In genomic region chr11:74371393-74372100, GRCm38 (mm10) we compare ENCODE assay signal across 8 mouse cellular contexts. TPM values are rescaled to one million over a fixed set of nuclear protein-coding genes. Genes with fewer than 3 reads are reported as not detected.
A peak's percentile ranks its signal among the peaks of the same experiment; 100 is the strongest.
DNase-seq lines count a peak whose midpoint lies in the region; ATAC-seq and TF ChIP-seq lines count a peak whose summit lies in the region.

No protein-coding gene starts in this region.

- 0 out of 2 replicates have a peak, but pooled peaks have one; percentile 35 for TF ChIP-seq EP300 in heart, adult 2 months (IDR thresholded peaks at IDR 0.05; ENCODE audit: insufficient read depth, low read depth, low read length)

- no peak overlapping the region for H3K4me2 ChIP-seq in heart, embryonic 12.5 days
- H3K4me2 ChIP-seq in limb, embryonic 14.5 days (replicated peaks; ENCODE audit: low read depth, low read length, severe bottlenecking): no peak overlapping the region
- no peak overlapping the region for H3K4me2 ChIP-seq in stomach, embryonic 14.5 days (replicated peaks; ENCODE audit: low read depth, low read length)

- 12% methylated on average over 22 of the region's 22 CpGs for WGBS in heart, adult 2 months
- WGBS in heart, embryonic 12.5 days: 14% methylated on average over 22 of the region's 22 CpGs
- 8% methylated on average over 22 of the region's 22 CpGs for WGBS in kidney, adult 2 months
- whole genome bisulfite sequencing in limb, embryonic 14.5 days: 11% methylated on average over 22 of the region's 22 CpGs
- WGBS in stomach, embryonic 14.5 days: 11% methylated on average over 22 of the region's 22 CpGs

- H3K4me3 ChIP-seq in heart, adult 2 months: no peak overlapping the region
- H3K4me3 ChIP-seq in heart, embryonic 12.5 days: no peak overlapping the region
- no peak overlapping the region for H3K4me3 ChIP-seq in kidney, adult 2 months (ENCODE audit: insufficient read depth, low read depth, low read length)
- H3K4me3 ChIP-seq in limb, embryonic 14.5 days (replicated peaks; ENCODE audit: low read length): no peak overlapping the region
- H3K4me3 ChIP-seq in stomach, embryonic 14.5 days (ENCODE audit: low read depth, low read length): no peak overlapping the region

- no peaks in the 10 kb centered on the region for H3K4me1 ChIP-seq in heart, adult 2 months (ENCODE audit: control insufficient read depth, insufficient read depth, low read length)
- no peaks in the 10 kb centered on the region for H3K4me1 ChIP-seq in heart, embryonic 12.5 days (replicated peaks)
- H3K4me1 ChIP-seq in kidney, adult 2 months (ENCODE audit: control insufficient read depth, insufficient read depth, low read length): no peaks in the 10 kb centered on the region
- H3K4me1 ChIP-seq in limb, embryonic 14.5 days (ENCODE audit: control insufficient read depth, insufficient read depth, low read length): no peaks in the 10 kb centered on the region
- no peaks in the 10 kb centered on the region for H3K4me1 ChIP-seq in stomach, embryonic 14.5 days (ENCODE audit: control insufficient read depth, insufficient read depth, low read length)

- H3K27ac ChIP-seq in heart, adult 2 months: no peak overlapping the region
- H3K27ac ChIP-seq in heart, embryonic 12.5 days (ENCODE audit: poor library complexity, severe bottlenecking): no peak overlapping the region
- H3K27ac ChIP-seq in kidney, adult 2 months (ENCODE audit: insufficient read depth, low read depth, low read length): no peak overlapping the region
- no peak overlapping the region for H3K27ac ChIP-seq in limb, embryonic 14.5 days (replicated peaks; ENCODE audit: low read depth, low read length)
- no peak overlapping the region for H3K27ac ChIP-seq in stomach, embryonic 14.5 days (ENCODE audit: low read length)

- no peaks in the 10 kb centered on the region for H3K36me3 ChIP-seq in heart, adult 2 months (ENCODE audit: control insufficient read depth, insufficient read depth, low read length)
- no peaks in the 10 kb centered on the region for H3K36me3 ChIP-seq in heart, embryonic 12.5 days
- no peaks in the 10 kb centered on the region for H3K36me3 ChIP-seq in kidney, adult 2 months (ENCODE audit: control insufficient read depth, insufficient read depth, low read length)
- H3K36me3 ChIP-seq in limb, embryonic 14.5 days (ENCODE audit: control insufficient read depth, insufficient read depth, low read length): no peaks in the 10 kb centered on the region
- H3K36me3 ChIP-seq in stomach, embryonic 14.5 days (ENCODE audit: control insufficient read depth, insufficient read depth, low read length): no peaks in the 10 kb centered on the region

- intact Hi-C loops in heart, adult 2 months (cut with DNase I): loop anchor here (2.0 kb wide), 1 partner anchor 1365 kb away; no protein-coding TSS in a partner anchor

- H3K9ac ChIP-seq in heart, adult 2 months (ENCODE audit: low read depth, low read length): no peak overlapping the region
- no peak overlapping the region for H3K9ac ChIP-seq in heart, embryonic 12.5 days
- no peak overlapping the region for H3K9ac ChIP-seq in limb, embryonic 14.5 days (ENCODE audit: low read depth, low read length, severe bottlenecking)
- no peak overlapping the region for H3K9ac ChIP-seq in stomach, embryonic 14.5 days (replicated peaks; ENCODE audit: low read depth, low read length)

- H3K9me3 ChIP-seq in heart, embryonic 12.5 days (replicated peaks): no peaks in the 10 kb centered on the region
- no peaks in the 10 kb centered on the region for H3K9me3 ChIP-seq in limb, embryonic 14.5 days (ENCODE audit: control insufficient read depth, low read length)
- no peaks in the 10 kb centered on the region for H3K9me3 ChIP-seq in stomach, embryonic 14.5 days (ENCODE audit: control insufficient read depth, low read depth, low read length)

- peak; percentile 92 for TF ChIP-seq CTCF in heart, adult 2 months (IDR thresholded peaks at IDR 0.05)
- peak; percentile 88 for TF ChIP-seq CTCF in kidney, adult 2 months (conservative IDR thresholded peaks at IDR 0.05; ENCODE audit: insufficient read depth, insufficient read length, low read depth, low read length)

- no peaks in the 10 kb centered on the region for H3K27me3 ChIP-seq in heart, adult 2 months (ENCODE audit: control insufficient read depth, insufficient read depth, low read length)
- H3K27me3 ChIP-seq in heart, embryonic 12.5 days (replicated peaks): peaks cover 13% of the 10 kb centered on the region; the same call in 1 of the 2 replicates
- H3K27me3 ChIP-seq in kidney, adult 2 months (replicated peaks; ENCODE audit: control insufficient read depth, insufficient read depth, low read length): no peaks in the 10 kb centered on the region; the same call in 1 of the 2 replicates
- 0 out of 2 replicates have a peak, but pooled peaks cover 6% of the 10 kb centered on the region for H3K27me3 ChIP-seq in limb, embryonic 14.5 days (ENCODE audit: control insufficient read depth, insufficient read depth, low read length)
- no peaks in the 10 kb centered on the region for H3K27me3 ChIP-seq in stomach, embryonic 14.5 days (ENCODE audit: control insufficient read depth, insufficient read depth, low read length)

- ATAC-seq in heart, embryonic 12.5 days (ENCODE audit: insufficient number of reproducible peaks, low FRiP score): no peak
- ATAC-seq in limb, embryonic 14.5 days (ENCODE audit: low FRiP score, low read depth): 0 out of 2 replicates have a peak, but pooled peaks have one; percentile 23
- ATAC-seq in stomach, embryonic 14.5 days (ENCODE audit: insufficient number of reproducible peaks, insufficient read depth, low FRiP score, low read depth): peak; percentile 42; the same call in 1 of the 2 replicates

- H3K79me2 ChIP-seq in heart, adult 2 months (replicated peaks; ENCODE audit: control insufficient read depth, insufficient read depth, low read length): no peaks in the 10 kb centered on the region

- peak; percentile 53 to 81 for DNase-seq in heart, adult 2 months
- DNase-seq in cerebellum, adult 9-10 months: peak; percentile 75
- peak; percentile 66 for DNase-seq in gastrocnemius, adult 18-20 months (ENCODE audit: low spot score)
- DNase-seq in kidney, adult 2 months: peak; percentile 68
- peak; percentile 77 for DNase-seq in limb, embryonic 14.5 days (ENCODE audit: low spot score)
- DNase-seq in neural tube, embryonic 10.5 days (ENCODE audit: extremely low spot score, low spot score): peak; percentile 86

- TF ChIP-seq POLR2A in heart, adult 2 months (IDR thresholded peaks at IDR 0.05; ENCODE audit: insufficient read depth, low read depth, low read length): no peak
- TF ChIP-seq POLR2A in kidney, adult 2 months (IDR thresholded peaks at IDR 0.05; ENCODE audit: low read depth, low read length): no peak
- TF ChIP-seq POLR2A in limb, embryonic 14.5 days (IDR thresholded peaks at IDR 0.05; ENCODE audit: borderline replicate concordance, extremely low read depth, insufficient read depth, insufficient read length): no peak

RNA-seq across cellular contexts. Expression of gene Olfr412, which starts 9.7 kb away (rescaled TPM):
- total RNA-seq in heart, adult 2 months (2021): not detected
- polyA plus RNA-seq in heart, adult 2 months (2012; rRNA removed): not detected in 2 replicates
- not detected in 2 replicates for polyA plus RNA-seq in heart, embryonic 12.5 days (2016; fragmentation: Nextera tagmentation; extraction: Ambion mirVana)
- total RNA-seq in gastrocnemius, adult 18-20 months (2021): not detected
- polyA plus RNA-seq in kidney, adult 2 months (2012; rRNA removed): not detected in 2 replicates
- not detected in 2 replicates for polyA plus RNA-seq in limb, embryonic 14.5 days (2012; rRNA removed)
- not detected in 2 replicates for polyA plus RNA-seq in limb, embryonic 14.5 days (2014; fragmentation: Nextera tagmentation; extraction: Ambion mirVana)
- not detected in 2 replicates for polyA plus RNA-seq in stomach, embryonic 14.5 days (2014; fragmentation: Nextera tagmentation; extraction: Ambion mirVana)

RNA-seq across cellular contexts. Expression of gene Olfr411, which starts 19.1 kb away (rescaled TPM):
- total RNA-seq in heart, adult 2 months (2021): not detected
- not detected in 2 replicates for polyA plus RNA-seq in heart, adult 2 months (2012; rRNA removed)
- not detected in 2 replicates for polyA plus RNA-seq in heart, embryonic 12.5 days (2016; fragmentation: Nextera tagmentation; extraction: Ambion mirVana)
- not detected for total RNA-seq in gastrocnemius, adult 18-20 months (2021)
- polyA plus RNA-seq in kidney, adult 2 months (2012; rRNA removed): not detected in 2 replicates
- polyA plus RNA-seq in limb, embryonic 14.5 days (2012; rRNA removed): not detected in 2 replicates
- not detected in 2 replicates for polyA plus RNA-seq in limb, embryonic 14.5 days (2014; fragmentation: Nextera tagmentation; extraction: Ambion mirVana)
- polyA plus RNA-seq in stomach, embryonic 14.5 days (2014; fragmentation: Nextera tagmentation; extraction: Ambion mirVana): not detected in 2 replicates

RNA-seq across cellular contexts. Expression of gene Olfr410, which starts 33.7 kb away (rescaled TPM):
- total RNA-seq in heart, adult 2 months (2021): not detected
- not detected in 2 replicates for polyA plus RNA-seq in heart, adult 2 months (2012; rRNA removed)
- not detected in 2 replicates for polyA plus RNA-seq in heart, embryonic 12.5 days (2016; fragmentation: Nextera tagmentation; extraction: Ambion mirVana)
- not detected for total RNA-seq in gastrocnemius, adult 18-20 months (2021)
- polyA plus RNA-seq in kidney, adult 2 months (2012; rRNA removed): not detected in 2 replicates
- not detected in 2 replicates for polyA plus RNA-seq in limb, embryonic 14.5 days (2012; rRNA removed)
- polyA plus RNA-seq in limb, embryonic 14.5 days (2014; fragmentation: Nextera tagmentation; extraction: Ambion mirVana): not detected in 2 replicates
- not detected in 2 replicates for polyA plus RNA-seq in stomach, embryonic 14.5 days (2014; fragmentation: Nextera tagmentation; extraction: Ambion mirVana)
